Mouse (Mus musculus) E14TG2a.4 (cell line): ENCODE results near the gene Olfr612.
"Not testable (repeated sequence)": the region's sequence is repeated elsewhere in the genome, so short reads cannot be mapped to it uniquely, and the experiment has no call there.

Source experiments
- CTCF ChIP-seq: conservative IDR thresholded peaks from 2 replicates; pipeline ENCODE4 v1.5.1; 2014; ENCODE audit warnings: low read length
- POU5F1 ChIP-seq: IDR thresholded peaks from 2 replicates; pipeline ENCODE4 v1.6.1; 2014; ENCODE audit warnings: low read length, borderline replicate concordance

- not testable (repeated sequence) for TF ChIP-seq CTCF, POU5F1
Observed at GRCm38 (mm10) chr7:103520746-103521145, 21.8 kb downstream of the Olfr612 start, which contains the start of gene Olfr611.
